Mouse (Mus musculus) c-Kit-positive CD71-positive TER-119-positive erythroid progenitor cells, embryonic 14.5 days (primary cell): ENCODE data around the gene Prkce.

Experiments
- DNase-seq: peaks from one replicate; pipeline ENCODE4 v3.0.0-alpha.2; 2013; ENCODE audit warnings: low spot score

Gene Prkce

DNA sequence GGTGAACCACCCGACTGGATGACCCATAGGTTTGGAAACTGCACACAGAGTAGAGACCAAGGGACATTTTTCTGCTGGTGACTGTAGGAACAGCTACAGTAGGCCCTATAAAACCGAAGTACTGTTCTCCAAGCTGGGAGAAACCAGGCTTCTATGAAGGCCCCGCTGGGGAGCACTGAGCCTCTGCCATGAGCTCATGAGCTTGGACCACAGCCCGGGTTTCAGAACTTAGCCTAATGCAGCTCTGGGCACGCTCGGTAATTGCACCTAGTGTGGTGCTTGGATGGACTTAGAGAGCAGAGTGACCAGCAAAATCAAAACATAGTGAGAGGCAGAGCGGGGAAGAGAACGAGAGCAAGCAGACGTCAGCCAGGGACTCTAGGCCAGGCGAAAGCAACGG, 134.7 kb downstream of the Prkce start:
- no peak for DNase-seq

DNA sequence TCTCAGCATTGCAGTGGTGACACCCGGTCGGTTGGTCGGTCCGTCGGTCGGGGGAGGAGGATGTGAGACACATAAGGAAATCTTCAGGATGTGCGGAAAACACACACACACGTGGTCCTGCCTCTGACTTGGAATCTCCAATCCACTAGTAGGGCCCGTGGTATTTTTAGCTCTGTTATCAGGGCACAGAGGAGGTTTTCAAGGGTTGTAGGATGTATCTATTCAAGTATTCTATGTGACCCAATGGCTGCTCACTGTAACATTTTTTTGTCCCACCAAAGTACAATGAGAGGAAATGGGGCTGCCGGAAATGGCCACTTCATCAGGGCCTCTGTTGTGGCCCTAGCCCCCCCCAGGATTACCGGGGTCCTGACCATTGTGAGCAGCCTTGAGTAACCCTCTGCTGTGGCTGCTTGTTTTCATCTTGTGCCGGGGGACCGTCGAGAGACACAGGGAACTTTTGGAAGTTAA, 135.3 kb downstream of the Prkce start:
- DNase-seq: no peak

DNA sequence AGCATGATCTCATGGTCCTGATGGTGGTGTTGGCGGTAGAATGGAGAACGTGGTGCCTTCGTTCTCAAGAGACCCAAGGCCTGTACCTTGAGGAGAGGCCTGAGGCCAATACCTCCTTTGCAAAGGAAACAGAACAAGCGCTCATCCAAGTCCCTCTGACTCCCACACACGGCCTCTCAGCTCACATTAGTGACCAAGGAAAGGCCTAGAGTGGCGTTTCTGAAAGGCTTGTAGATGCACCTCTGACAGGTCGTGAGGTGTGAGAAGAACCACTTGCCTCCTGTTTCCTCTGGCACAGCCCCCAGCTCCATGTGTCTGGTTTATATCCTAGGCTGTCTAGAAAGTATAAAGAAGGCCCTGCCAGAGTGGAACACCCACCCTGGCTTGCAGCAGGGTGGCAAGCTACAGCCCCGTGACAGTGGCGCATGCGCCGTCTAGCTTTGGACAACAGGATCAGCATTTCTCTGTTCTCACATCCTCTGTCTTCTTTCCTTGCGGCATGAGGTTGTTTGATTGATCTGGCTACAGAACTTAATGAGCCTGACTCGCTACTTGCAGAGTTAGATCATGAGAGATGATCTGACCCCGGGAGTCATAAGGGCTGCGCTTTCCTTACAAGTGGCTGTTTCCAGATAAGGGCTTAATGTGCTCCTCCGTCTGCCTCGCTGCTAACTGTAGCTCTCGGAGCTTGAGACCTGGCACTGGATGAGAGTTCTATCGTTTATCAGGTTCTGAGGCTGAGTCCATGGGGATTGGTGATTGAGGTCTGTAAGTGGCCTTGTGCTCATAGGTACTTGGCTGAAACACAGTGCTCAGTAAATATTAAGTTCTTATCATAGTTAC, 136.0 kb downstream of the Prkce start:
- peak; percentile 54 for DNase-seq

DNA sequence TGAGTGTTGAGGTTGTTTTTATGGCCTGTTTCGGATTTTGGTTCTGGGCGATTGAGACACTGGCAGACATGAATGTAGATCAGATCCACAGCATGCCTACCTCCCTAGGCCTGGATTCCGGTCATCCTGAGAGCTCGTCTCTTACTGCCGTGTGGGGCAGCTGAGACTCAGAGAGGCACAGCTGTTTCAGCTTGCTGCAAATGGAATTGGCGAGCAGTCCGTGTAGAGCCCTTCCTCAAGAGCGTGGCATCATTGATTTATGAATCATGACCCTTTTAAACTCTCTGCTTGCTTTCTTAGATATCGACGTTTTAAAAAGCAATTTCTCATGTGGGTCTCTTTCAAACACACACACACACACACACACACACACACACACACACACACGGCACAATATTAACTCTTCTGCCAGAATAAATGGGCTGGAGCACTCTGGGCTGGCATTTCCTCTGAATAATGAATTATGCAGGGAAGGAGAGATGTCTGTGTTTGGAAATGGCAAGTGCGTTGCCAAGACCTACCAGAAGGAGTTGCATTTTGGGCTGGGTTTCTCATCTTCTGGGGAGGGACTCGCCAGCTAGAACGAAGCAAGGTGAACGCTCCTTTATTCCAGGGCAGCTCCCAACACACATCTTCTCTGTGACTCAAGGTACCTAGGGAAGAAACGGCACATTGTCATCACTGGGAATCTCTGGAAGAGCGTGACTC, 137.5 kb downstream of the Prkce start:
- no peak for DNase-seq

DNA sequence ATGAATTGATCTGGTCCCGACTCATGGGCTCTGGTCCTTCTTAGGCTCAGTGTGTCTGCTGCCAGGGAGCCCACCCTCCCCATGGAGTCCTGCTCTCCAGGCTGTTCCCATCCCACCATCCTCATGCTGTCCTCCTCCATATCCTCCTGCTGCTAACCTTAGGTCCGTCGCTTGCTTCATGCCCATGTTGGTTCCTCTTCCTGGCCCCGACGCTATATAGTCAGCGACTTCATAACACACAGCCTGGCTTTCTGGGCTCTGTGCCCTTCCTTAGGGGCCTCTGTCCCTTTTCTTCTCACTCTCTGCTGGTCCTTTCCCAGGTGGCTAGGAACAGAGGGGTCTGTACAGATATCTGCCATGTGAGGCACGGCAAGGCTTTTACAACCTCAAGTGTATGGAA, 138.6 kb downstream of the Prkce start:
- DNase-seq: no peak

DNA sequence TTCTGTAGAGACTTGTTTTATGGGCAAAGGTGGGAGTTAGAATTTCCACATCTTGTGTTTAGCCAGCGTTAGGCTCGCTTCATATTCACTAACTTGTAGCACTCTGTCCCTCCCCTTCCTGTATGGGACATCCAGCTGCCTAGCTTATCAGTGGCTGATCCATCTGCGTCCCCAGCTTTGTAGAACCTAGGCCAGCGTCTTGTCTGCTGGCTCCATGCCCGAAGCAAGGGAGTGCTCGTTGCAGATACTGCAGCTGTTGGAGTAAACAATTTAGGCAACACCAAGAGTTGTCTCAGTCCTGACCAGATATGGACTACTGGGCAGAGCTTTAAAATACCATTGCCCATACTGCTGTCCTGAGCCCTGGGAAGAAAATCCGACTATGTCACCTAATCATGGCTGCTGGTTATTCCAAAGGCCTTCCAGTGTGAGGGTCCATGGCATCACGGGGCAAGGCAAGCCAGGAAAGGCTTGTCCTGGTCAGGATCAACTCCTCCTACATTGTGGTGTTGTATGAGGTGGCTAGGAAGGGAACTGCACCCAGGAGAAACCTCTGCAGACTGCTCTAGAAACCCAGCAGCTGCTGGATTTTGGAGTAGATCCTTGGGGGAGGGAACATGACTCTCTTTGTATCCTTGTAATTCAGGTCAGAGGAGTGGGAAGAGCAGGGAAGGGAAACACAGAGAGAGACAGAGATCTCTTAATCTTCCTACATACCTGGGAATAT, 146.0 kb downstream of the Prkce start:
- peak; percentile 81 for DNase-seq

DNA sequence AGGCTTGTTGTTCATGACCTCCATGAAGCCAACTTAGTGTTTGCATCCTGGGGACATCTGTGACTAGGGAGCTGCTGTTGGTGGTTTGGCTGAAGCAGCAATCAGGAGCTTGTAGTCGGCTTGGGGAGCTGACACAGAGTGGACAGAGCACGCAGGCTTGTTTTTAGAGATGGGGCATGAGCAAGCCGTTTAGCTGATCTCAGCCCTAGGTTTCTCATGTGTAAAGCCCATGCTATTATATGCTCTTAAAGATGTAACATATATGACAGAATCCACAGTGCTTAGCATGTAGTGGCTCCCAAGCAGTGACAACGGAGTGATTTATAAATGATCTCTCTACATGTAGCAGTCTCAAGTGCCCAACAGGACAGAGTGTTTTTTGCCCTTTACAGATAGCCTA, 148.3 kb downstream of the Prkce start:
- no peak for DNase-seq

DNA sequence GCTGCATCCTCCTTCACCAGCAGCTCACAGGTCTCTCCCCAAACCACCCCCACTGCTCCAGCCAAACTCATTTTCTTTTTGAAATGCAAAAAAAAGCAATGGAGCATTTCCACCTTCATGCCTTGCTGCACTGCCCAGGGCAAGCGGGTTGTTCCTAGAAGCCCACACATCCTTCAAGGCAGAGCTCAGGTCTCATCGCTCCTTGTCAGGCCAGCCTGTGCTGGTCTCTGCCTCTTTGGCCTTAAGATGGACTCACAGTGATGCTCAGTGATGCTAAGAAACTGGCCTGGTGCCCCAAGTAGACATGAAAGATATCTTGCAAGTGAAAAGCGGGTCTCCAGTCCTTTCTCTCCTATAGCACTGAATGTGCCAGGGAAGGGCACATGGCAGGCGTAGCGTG, 149.2 kb downstream of the Prkce start:
- no peak for DNase-seq

DNA sequence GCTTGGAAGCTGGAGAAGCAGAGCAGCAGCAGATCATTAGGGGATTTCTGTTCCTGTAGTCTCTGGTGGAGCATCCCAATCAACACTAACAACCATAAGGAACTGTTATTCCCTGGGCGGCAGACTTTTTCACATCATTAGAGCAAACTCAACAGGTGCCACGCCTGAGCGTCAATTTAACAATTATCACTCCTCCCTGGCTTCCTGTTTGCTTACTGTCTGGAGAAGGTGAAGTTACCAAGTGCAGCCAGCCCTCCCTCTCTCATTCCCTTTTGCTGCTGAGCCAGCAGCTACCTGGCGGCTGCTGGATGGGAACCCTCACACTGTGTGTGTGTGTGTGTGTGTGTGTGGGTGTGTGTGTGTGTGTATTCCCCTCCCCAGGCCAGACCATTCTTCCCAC, 149.6 kb downstream of the Prkce start:
- no peak for DNase-seq

DNA sequence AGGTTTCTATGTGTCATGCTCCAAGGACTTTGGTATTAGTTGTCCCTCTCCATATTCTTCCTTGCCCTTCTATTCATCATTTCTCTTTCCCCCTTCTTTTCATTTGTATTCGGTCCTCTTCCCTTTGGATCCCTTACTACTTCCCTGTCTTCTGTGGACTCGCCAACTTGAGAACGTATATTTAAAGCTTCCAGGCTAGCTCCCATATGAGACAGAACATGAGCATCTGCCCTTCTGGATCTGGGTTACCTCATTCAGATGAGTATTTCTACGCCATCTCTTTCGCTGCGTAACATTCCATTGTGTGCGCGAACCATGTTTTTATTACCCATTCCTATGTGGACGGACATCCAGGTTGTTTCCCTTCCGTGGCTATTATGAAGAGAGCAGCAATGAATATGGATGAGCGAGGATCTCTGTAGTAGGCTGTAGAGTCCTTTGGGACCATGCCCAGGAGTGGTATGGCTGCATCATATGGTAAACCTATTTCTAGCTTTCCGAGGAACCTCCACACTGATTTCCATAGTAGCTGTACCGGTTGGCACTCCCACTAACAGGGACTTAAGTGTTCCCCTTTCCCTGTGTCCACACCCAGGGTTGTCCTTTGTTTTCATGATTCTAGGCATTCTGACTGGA, 152.5 kb downstream of the Prkce start:
- DNase-seq: no peak

DNA sequence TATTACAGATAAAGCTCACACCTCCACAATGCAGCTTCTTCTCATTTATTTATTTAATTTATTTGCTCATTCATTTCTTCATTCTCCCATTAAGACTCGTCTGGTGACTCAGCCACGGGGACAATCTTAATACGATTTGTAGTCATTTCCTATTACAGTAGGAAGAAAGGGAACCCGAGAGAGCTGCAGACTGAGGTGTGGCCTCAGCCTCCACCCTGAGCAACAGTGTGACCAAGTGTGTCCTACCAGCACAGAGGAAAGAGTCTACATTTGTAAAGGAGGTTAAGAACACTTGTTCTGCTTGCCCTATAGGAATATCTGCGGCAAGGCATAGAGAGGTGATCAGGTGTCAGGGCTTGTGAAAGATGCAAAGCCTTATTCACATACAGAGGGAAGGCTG, 155.3 kb downstream of the Prkce start:
- DNase-seq: no peak

DNA sequence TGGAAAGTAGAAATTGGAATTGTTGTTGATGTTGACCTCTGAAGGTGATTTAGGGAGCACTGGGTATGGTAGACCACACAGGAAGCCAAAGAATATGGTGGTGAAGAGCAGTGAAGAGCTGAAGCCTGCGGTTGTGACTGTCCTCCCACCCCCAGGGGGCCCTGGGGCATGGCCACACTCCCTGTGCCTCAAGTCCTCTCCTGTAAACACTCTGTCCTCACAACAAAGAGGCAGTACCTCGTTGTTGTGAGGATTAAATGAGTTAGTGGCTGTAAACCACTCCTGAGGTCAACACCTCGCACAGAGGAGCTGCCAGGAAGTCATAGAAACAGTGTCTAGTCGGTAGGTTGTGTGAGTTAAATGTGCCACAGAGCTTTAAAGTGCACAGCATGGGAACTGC, 155.7 kb downstream of the Prkce start:
- DNase-seq: no peak

DNA sequence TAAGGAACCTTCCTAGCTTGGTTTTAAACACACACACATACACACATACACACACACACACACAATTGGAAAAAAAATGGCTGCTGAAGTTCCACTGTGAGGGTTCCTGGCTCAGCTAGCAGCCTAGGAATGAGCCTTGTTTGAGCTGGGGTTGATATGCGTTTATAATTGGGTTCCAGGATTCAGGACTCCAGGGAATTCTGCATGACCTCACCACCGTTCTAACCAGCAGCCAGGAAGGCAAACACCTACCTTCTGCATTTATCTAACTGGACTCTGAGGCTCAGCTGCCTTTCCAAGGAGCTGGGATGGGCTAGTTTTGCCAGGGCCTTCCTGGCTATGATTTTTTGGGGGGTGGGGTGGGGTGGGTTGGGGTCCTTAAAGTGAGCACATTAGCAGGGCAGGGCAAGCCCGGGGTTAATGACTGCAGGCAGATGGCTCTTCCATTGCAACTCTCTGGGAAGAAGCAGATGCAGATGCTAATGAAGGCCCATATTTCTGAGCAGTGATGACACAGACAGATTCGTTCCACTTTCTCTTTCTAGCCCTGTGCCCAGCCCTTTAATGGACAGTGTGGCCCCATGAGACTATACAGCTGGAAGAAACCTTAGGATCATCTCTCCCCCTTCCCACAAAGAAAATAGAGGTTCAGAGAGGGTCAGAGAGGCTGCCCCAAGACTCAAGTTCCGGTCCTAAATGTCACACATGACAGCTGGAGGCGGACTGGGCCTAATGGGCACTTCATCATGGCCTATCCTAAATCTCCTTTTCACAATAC, 156.5 kb downstream of the Prkce start:
- DNase-seq: no peak

DNA sequence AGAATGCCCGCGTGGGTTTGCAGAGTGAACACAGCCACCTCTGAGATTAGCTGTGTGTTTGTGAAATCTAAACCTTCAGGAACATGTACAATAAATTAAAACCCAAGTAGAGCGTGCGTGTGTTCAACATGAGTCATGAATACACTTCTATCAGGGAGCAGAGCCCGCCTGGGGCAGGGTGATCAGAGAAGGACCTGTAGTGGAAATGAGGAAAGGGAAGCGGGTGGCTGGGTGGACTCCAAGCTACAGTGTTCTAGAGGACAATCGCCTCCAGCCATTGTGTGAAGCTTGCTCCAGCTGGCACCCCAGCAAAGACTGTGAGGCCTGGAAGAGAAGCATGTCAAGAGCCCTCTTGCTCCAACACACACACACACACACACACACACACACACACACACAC, 157.2 kb downstream of the Prkce start:
- DNase-seq: no peak

DNA sequence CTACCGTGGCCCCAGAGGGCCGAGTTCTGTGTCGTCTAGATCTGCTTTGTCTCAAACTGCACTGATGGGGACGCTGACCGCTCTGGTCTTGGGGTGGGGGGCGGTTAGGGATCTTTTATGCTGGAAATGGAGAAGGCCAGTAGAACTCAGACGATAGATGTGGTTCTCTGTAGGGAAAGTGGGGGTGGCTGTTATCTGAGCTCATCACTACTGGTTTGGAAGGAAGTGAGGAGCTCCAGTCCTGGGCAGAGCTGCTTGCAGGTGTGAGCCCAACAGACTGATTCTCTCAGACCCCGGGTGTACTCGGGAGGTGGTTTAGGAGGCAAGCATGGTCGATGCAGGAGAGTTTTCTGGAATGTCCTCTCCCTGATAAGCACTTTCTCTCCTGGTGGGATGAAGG, 157.7 kb downstream of the Prkce start:
- DNase-seq: no peak

DNA sequence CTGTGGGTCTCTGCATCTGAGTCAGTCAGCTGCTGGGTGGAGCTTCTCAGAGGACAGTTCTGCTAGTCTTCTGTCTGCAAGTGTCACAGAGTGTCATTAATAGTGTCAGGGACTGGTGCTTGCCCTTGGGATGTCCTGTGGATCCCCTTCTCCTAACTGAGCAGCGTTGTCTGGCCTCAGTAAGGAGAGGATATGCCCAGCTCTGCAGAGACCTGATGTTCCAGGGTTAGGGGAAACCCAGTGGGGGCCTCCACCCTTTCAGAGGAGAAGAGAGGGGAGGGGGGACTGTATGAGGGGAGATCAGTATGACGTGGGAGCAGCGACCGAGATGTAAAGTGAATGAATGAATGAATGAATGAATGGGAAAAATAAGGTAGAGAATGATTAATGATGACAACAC, 160.4 kb downstream of the Prkce start:
- no peak for DNase-seq

DNA sequence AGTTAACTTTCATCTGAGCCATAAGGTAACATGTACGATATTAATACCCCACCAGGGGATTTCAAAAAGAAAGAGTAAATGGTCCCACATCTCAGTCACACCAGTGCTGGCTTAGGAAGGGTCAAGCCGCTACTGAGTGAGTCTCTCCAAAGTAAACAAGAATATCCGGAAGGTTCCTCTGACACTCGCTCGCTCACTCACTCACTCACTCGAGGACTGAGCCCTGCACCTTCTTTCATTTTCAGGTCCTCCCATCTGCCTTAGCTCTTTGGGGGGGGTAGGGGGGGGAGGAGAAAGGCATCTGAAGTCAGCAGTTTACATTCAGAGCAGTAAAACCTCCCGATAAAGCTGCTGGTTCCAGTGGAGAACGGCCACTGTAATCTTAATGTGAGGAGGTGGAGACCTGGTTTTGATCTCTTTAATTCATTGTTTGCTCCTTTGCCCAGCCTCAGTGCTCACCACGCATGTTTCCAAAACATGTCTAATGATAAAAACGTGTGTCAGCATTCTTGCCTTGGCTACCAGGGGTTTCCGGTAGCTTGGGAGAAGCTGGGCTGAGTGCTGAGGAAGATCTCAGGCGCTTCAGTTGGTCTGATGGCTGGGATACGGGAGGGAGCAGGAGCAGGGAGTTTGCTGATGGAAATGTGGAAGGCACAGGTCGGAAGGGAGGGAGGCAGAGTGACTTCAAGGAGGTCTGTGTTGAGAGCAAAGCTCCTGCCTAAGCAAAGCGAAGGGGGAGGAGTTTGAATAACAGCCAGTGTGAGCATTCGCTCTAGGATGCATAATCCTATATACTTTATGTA, 161.9 kb downstream of the Prkce start:
- DNase-seq: no peak

DNA sequence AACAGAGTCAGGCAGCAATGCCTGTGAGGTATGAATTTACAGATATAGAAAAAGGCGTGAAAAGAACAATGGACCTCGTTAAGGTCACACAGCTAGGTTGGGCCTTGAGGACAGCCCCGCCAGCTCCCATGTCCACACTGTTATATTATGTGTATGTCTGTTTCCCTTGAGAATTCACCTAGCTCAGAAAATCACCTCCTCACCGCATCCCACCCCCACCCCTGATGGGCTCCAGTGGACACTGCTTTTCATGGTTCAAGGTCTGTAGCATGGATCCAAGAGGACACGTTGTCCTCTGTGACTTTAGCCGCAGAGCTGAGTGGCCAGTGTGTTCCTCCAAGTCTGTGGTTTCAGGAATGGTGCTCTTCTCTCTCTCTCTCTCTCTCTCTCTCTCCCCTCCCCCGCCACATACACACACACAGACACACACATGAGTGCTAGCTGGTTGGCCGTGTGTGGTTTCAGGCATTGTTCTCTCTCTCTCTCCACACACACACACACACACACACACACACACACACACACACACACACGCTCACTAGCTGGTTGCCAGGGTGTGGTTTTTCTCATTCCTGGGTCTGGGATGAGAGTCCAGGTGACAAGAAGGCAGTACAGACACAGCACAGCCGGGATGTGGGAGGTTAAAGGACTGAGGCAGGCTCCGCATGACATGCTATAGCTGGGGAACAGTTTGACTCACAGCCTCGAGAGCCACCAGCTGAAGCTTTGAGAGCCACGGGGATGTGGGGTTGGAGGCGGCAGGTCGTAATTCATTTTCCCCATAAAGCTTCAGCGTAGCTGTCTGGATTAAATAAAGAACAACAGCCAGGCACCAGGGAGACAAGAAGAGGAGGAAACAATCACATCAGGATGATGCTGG, 162.7 kb downstream of the Prkce start:
- DNase-seq: no peak

DNA sequence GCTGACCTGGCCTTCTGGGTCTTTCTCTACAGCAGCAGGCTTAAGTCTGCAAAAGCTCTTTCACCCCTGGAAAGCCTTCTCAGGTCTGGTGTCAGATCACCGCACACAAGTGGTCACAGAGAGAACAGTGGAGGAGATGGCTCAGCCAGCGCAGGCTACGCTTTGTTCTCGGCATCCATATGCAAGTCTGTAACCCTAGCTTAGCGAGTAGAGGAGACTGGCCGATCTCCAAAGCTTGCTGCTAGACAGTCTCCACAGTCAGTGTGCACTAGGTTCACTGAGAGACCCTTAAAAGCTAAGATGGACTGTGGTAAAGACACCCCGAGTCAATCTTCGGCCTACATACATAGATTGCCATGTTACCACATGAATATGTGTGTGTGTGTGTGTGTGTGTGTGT, 164.2 kb downstream of the Prkce start:
- no peak for DNase-seq

DNA sequence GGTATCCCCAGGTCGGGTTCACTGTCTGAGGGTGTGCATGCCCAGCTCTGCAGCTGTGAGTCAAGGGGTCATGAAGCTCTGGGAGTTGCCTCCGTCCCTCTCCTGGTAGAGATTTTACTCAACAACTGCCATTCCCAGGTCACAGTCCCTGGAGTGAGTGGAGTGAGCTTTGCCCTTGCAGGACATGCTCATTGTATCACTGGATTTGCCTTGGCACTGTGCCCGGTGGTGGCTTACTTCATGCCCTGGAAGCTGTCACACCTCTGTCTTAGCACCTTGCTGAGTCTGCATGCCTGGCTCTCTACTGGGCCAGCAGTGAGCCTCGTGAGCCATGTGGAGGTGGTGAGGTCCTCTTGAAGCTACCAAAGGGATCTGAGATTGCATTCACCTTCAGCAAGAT, 167.4 kb downstream of the Prkce start:
- no peak for DNase-seq
